ENCODE assay signal across 16 mouse cellular contexts in genomic region chr6:75683935-75684334, GRCm38 (mm10).
"Had no signal": no experiment of that assay in that cellular context is flagged by ENCODE, and none has a peak within 500 bp of the region (broad histone marks: within the 10 kb centered on the region; RNA-seq: fewer than 3 reads in every experiment).

No protein-coding gene starts in this region.

- H3K9me3 ChIP-seq: neural tube, embryonic 13.5 days; neural tube, embryonic 15.5 days; stomach, embryonic 15.5 days had no signal

- H3K36me3 ChIP-seq: neural tube, embryonic 13.5 days; neural tube, embryonic 15.5 days; stomach, embryonic 15.5 days had no signal

- H3K27ac ChIP-seq: neural tube, embryonic 13.5 days; neural tube, embryonic 15.5 days; stomach, embryonic 15.5 days; stomach, postnatal 0 days had no signal

- H3K4me1 ChIP-seq: neural tube, embryonic 13.5 days; neural tube, embryonic 15.5 days; stomach, embryonic 15.5 days had no signal

- H3K4me2 ChIP-seq: neural tube, embryonic 13.5 days; neural tube, embryonic 15.5 days; stomach, embryonic 15.5 days had no signal

- H3K9ac ChIP-seq: neural tube, embryonic 13.5 days; neural tube, embryonic 15.5 days; stomach, embryonic 15.5 days had no signal

- H3K4me3 ChIP-seq: neural tube, embryonic 13.5 days; neural tube, embryonic 15.5 days; stomach, embryonic 15.5 days had no signal

- H3K27me3 ChIP-seq: neural tube, embryonic 13.5 days; neural tube, embryonic 15.5 days; stomach, embryonic 15.5 days had no signal

- DNase-seq: retina, postnatal 1 day; right cerebral cortex, adult 18-20 months; right cerebral cortex, postnatal 14 days; right cerebral cortex, postnatal 25 days; right cerebral cortex, postnatal 4 days; spleen, adult 18-20 months; thymus, adult 18-20 months; thymus, adult 2 months; thymus, postnatal 14 days; thymus, postnatal 25 days; thymus, postnatal 36 days; thymus, postnatal 4 days had no signal
